Mouse (Mus musculus): Measurements from ENCODE around the gene Olah. TPM values are rescaled to one million over a fixed set of nuclear protein-coding genes. Genes with fewer than 3 reads are reported as not detected.

Olah gene
- polyA plus RNA-seq, 1 experiment from 2014 or later = not detected

- no peak for ATAC-seq (ENCODE audit: low FRiP score, low read depth)
- H3K36me3 ChIP-seq = no peaks in the 10 kb centered on the region
- no peaks in the 10 kb centered on the region for H3K9me3 ChIP-seq
- no peak overlapping the region for H3K9ac ChIP-seq
- H3K27me3 ChIP-seq = peaks cover 11% of the 10 kb centered on the region; the same call in 1 of the 2 replicates
- peaks cover 5% of the 10 kb centered on the region; the same call in 1 of the 2 replicates for H3K4me1 ChIP-seq (replicated peaks)
- no peak overlapping the region for H3K4me3 ChIP-seq
- H3K27ac ChIP-seq (replicated peaks) = no peak overlapping the region
- 38% methylated on average over 4 of the region's 4 CpGs for WGBS
- H3K4me2 ChIP-seq = no peak overlapping the region
These were observed 17.2 kb upstream of the Olah start for GRCm38 (mm10) chr2:3414241-3414640.

DNA sequence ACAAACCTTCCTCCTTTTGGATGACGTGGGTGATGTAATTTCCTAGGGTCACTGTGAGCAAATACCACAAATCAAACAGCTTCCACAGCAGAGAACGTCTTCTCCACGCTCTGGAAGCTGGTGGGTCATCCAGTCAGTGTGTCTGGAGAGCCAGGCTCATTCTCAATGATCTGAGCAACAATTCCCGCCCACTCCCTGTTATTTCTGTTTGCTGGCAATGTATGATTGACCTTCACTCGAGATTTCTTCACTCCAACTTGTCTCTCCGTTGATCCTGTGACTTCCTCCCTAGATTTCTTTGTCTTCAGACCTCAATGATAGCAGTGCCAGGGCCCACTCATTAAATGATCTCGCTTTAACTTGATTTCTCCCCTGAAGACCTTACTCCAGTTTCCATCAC, 10.7 kb upstream of the Olah start:
- Histone ChIP-seq H3K4me1 (replicated peaks) (no peaks in the 10 kb centered on the region), H3K27me3 (no peaks in the 10 kb centered on the region), H3K9ac (no peak overlapping the region), H3K27ac (replicated peaks) (no peak overlapping the region), H3K9me3 (no peaks in the 10 kb centered on the region), H3K36me3 (no peaks in the 10 kb centered on the region), H3K4me2 (no peak overlapping the region), H3K4me3 (no peak overlapping the region)
- 87% methylated on average over 7 of the region's 7 CpGs for WGBS
- ATAC-seq (ENCODE audit: low FRiP score, low read depth) = no peak

GRCm38 (mm10) chr2:3405981-3406380, 9.0 kb upstream of the Olah start:
- 89% methylated on average over 4 of the region's 4 CpGs for WGBS
- Histone ChIP-seq H3K4me1 (replicated peaks) (no peaks in the 10 kb centered on the region), H3K36me3 (no peaks in the 10 kb centered on the region), H3K9me3 (no peaks in the 10 kb centered on the region), H3K4me3 (no peak overlapping the region), H3K27ac (replicated peaks) (no peak overlapping the region), H3K4me2 (no peak overlapping the region), H3K9ac (no peak overlapping the region), H3K27me3 (no peaks in the 10 kb centered on the region)
- ATAC-seq (ENCODE audit: low FRiP score, low read depth) = no peak

GRCm38 (mm10) chr2:3391945-3392344, 5.1 kb downstream of the Olah start:
- H3K4me2 ChIP-seq = no peak overlapping the region
- no peaks in the 10 kb centered on the region for H3K27me3 ChIP-seq
- H3K9ac ChIP-seq = no peak overlapping the region
- H3K4me3 ChIP-seq = no peak overlapping the region
- 79% methylated on average over 2 of the region's 2 CpGs for WGBS
- H3K27ac ChIP-seq (replicated peaks) = no peak overlapping the region
- no peaks in the 10 kb centered on the region for H3K9me3 ChIP-seq
- no peaks in the 10 kb centered on the region for H3K4me1 ChIP-seq (replicated peaks)
- ATAC-seq (ENCODE audit: low FRiP score, low read depth) = no peak
- H3K36me3 ChIP-seq = no peaks in the 10 kb centered on the region

GRCm38 (mm10) chr2:3387105-3387860, 9.7 kb downstream of the Olah start:
- Histone ChIP-seq H3K4me3 (no peak overlapping the region), H3K4me2 (no peak overlapping the region), H3K27me3 (no peaks in the 10 kb centered on the region), H3K4me1 (replicated peaks) (no peaks in the 10 kb centered on the region), H3K9me3 (no peaks in the 10 kb centered on the region), H3K36me3 (no peaks in the 10 kb centered on the region), H3K9ac (no peak overlapping the region), H3K27ac (replicated peaks) (no peak overlapping the region)
- ATAC-seq (ENCODE audit: low FRiP score, low read depth) = no peak
- 88% methylated on average over 6 of the region's 6 CpGs for WGBS

- Histone ChIP-seq H3K4me3 (no peak overlapping the region), H3K9me3 (no peaks in the 10 kb centered on the region), H3K9ac (no peak overlapping the region), H3K4me1 (replicated peaks) (no peaks in the 10 kb centered on the region), H3K27me3 (no peaks in the 10 kb centered on the region), H3K4me2 (no peak overlapping the region), H3K36me3 (no peaks in the 10 kb centered on the region), H3K27ac (replicated peaks) (no peak overlapping the region)
- no peak for ATAC-seq (ENCODE audit: low FRiP score, low read depth)
- 64% methylated on average over 4 of the region's 4 CpGs for WGBS
These were observed 31.9 kb downstream of the Olah start for GRCm38 (mm10) chr2:3365127-3365526.

GRCm38 (mm10) chr2:3361067-3361466, 35.9 kb downstream of the Olah start:
- no peak overlapping the region for H3K4me3 ChIP-seq
- H3K4me1 ChIP-seq (replicated peaks) = no peaks in the 10 kb centered on the region
- no peaks in the 10 kb centered on the region for H3K36me3 ChIP-seq
- no peak overlapping the region for H3K4me2 ChIP-seq
- ATAC-seq (ENCODE audit: low FRiP score, low read depth) = no peak
- no peaks in the 10 kb centered on the region for H3K9me3 ChIP-seq
- 83% methylated on average over 3 of the region's 3 CpGs for WGBS
- H3K27ac ChIP-seq (replicated peaks) = no peak overlapping the region
- H3K9ac ChIP-seq = no peak overlapping the region
- no peaks in the 10 kb centered on the region for H3K27me3 ChIP-seq

- Histone ChIP-seq H3K9ac (no peak overlapping the region), H3K36me3 (no peaks in the 10 kb centered on the region), H3K27ac (replicated peaks) (no peak overlapping the region), H3K9me3 (no peaks in the 10 kb centered on the region), H3K4me3 (no peak overlapping the region), H3K4me2 (no peak overlapping the region), H3K4me1 (replicated peaks) (no peaks in the 10 kb centered on the region), H3K27me3 (no peaks in the 10 kb centered on the region)
- no peak for ATAC-seq (ENCODE audit: low FRiP score, low read depth)
- WGBS = 85% methylated on average over 3 of the region's 3 CpGs
These were observed 39.1 kb downstream of the Olah start for GRCm38 (mm10) chr2:3357887-3358286.

DNA sequence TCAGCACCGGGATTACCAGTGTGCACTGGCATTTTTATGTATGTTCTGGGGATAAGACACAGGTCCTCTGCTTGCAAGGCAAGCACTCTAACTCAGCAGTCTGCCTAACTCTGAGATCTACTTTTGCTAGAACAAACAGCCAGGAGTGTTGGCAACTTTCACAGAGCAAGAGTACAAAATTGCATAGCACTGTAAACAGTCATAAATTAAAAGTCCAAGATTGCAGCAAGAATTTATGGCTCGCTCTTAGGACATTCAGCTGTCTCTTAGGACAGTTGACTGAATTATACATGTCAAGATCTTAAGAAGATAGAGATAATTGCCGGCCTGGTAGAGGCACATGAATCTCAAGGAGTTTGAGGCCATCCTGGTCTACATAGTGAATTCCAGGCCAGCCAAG, 40.7 kb downstream of the Olah start:
- Histone ChIP-seq H3K4me3 (no peak overlapping the region), H3K4me2 (no peak overlapping the region), H3K9ac (no peak overlapping the region), H3K4me1 (replicated peaks) (no peaks in the 10 kb centered on the region), H3K36me3 (no peaks in the 10 kb centered on the region), H3K27me3 (no peaks in the 10 kb centered on the region), H3K9me3 (no peaks in the 10 kb centered on the region), H3K27ac (replicated peaks) (no peak overlapping the region)
- 81% methylated on average over 3 of the region's 3 CpGs for WGBS
- no peak for ATAC-seq (ENCODE audit: low FRiP score, low read depth)

- 91% methylated on average over 8 of the region's 8 CpGs for WGBS
- Histone ChIP-seq H3K27ac (replicated peaks) (no peak overlapping the region), H3K9ac (no peak overlapping the region), H3K27me3 (no peaks in the 10 kb centered on the region), H3K4me2 (no peak overlapping the region), H3K36me3 (no peaks in the 10 kb centered on the region), H3K9me3 (no peaks in the 10 kb centered on the region), H3K4me3 (no peak overlapping the region), H3K4me1 (replicated peaks) (no peaks in the 10 kb centered on the region)
- no peak for ATAC-seq (ENCODE audit: low FRiP score, low read depth)
These were observed 41.2 kb downstream of the Olah start for GRCm38 (mm10) chr2:3355793-3356192.

DNA sequence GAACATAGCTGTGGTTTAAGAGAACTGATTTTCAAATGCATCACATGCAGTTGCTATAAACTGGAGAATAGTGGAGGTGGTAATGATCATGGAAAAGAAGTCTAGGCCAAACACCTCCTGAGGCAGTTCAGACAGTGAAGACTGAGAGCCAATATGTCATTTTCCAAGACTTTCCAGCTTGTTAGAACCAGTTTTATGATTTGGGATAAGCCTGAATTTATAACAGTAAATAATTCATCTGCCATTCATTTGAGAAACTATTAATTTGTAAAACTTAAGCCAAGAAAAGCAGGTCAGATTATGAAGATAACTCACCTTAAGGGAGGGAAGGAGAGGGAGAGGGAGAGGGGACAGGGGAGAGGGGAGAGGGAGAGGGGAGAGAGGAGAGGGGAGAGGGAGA, 43.9 kb downstream of the Olah start:
- H3K9me3 ChIP-seq = no peaks in the 10 kb centered on the region
- no peaks in the 10 kb centered on the region for H3K36me3 ChIP-seq
- H3K9ac ChIP-seq = no peak overlapping the region
- H3K27ac ChIP-seq (replicated peaks) = no peak overlapping the region
- no peaks in the 10 kb centered on the region for H3K4me1 ChIP-seq (replicated peaks)
- no peaks in the 10 kb centered on the region for H3K27me3 ChIP-seq
- H3K4me2 ChIP-seq = no peak overlapping the region
- no peak for ATAC-seq (ENCODE audit: low FRiP score, low read depth)
- H3K4me3 ChIP-seq = no peak overlapping the region

GRCm38 (mm10) chr2:3348919-3349318, 48.1 kb downstream of the Olah start:
- H3K36me3 ChIP-seq = no peaks in the 10 kb centered on the region
- H3K4me1 ChIP-seq (replicated peaks) = no peaks in the 10 kb centered on the region
- H3K27ac ChIP-seq (replicated peaks) = no peak overlapping the region
- H3K4me3 ChIP-seq = no peak overlapping the region
- H3K27me3 ChIP-seq = no peaks in the 10 kb centered on the region
- 22% methylated on average over 3 of the region's 3 CpGs for WGBS
- no peaks in the 10 kb centered on the region for H3K9me3 ChIP-seq
- ATAC-seq (ENCODE audit: low FRiP score, low read depth) = no peak
- no peak overlapping the region for H3K4me2 ChIP-seq
- no peak overlapping the region for H3K9ac ChIP-seq

- Histone ChIP-seq H3K27me3 (no peaks in the 10 kb centered on the region), H3K27ac (replicated peaks) (no peak overlapping the region)
- ATAC-seq (ENCODE audit: low FRiP score, low read depth) = no peak
These were observed 48.6 kb downstream of the Olah start for GRCm38 (mm10) chr2:3348422-3348821.

More at GRCm38 (mm10) chr2:3348422-3348821, 48.6 kb downstream of the Olah start:
- whole genome bisulfite sequencing = 83% methylated on average over 4 of the region's 4 CpGs
- Histone ChIP-seq H3K9me3 (no peaks in the 10 kb centered on the region), H3K4me2 (no peak overlapping the region), H3K9ac (no peak overlapping the region), H3K36me3 (no peaks in the 10 kb centered on the region), H3K4me3 (no peak overlapping the region), H3K4me1 (replicated peaks) (no peaks in the 10 kb centered on the region)

All from hindbrain, embryonic 15.5 days (tissue).